Mouse (Mus musculus) limb, embryonic 12.5 days (tissue): Measurements from ENCODE around the gene Mmgt1. TPM values are rescaled to one million over a fixed set of nuclear protein-coding genes. Genes with fewer than 3 reads are reported as not detected.
A peak's percentile ranks its signal among the peaks of the same experiment; 100 is the strongest.

ENCODE experiments used
- ATAC-seq: fragments of 200-750 bp; cut with Nextera tagmentation; 2 replicates; pipeline ENCODE4 v1.8.0; 2017; ENCODE audit warnings: low read depth, moderate TSS enrichment; ENCODE audit not compliant: insufficient number of reproducible peaks, insufficient read depth, low FRiP score, low TSS enrichment
- H3K27ac ChIP-seq: fragments of 300-500 bp; sonication (generic); 2 replicates; pipeline ENCODE4 v1.5.1; 2016; ENCODE audit warnings: mild to moderate bottlenecking, moderate library complexity
- H3K27me3 ChIP-seq: fragments of 300-500 bp; sonication (generic); 2 replicates; pipeline ENCODE4 v1.6.1; 2016; ENCODE audit warnings: mild to moderate bottlenecking, moderate library complexity
- H3K36me3 ChIP-seq: fragments of 300-500 bp; sonication (generic); 2 replicates; pipeline ENCODE4 v1.6.1; 2016; ENCODE audit warnings: mild to moderate bottlenecking, moderate library complexity
- H3K4me1 ChIP-seq: fragments of 300-500 bp; sonication (generic); replicated peaks from 2 replicates; pipeline ENCODE4 v1.6.1; 2016
- H3K4me2 ChIP-seq: fragments of 300-500 bp; sonication (generic); 2 replicates; pipeline ENCODE4 v1.6.1; 2016; ENCODE audit warnings: mild to moderate bottlenecking, moderate library complexity
- H3K4me3 ChIP-seq: fragments of 300-500 bp; sonication (generic); replicated peaks from 2 replicates; pipeline ENCODE4 v1.5.1; 2016; ENCODE audit warnings: mild to moderate bottlenecking
- H3K9ac ChIP-seq: fragments of 300-500 bp; sonication (generic); replicated peaks from 2 replicates; pipeline ENCODE4 v1.6.1; 2016; ENCODE audit warnings: mild to moderate bottlenecking, moderate library complexity
- H3K9me3 ChIP-seq: fragments of 300-500 bp; sonication (generic); 2 replicates; pipeline ENCODE4 v1.6.1; 2016; ENCODE audit warnings: mild to moderate bottlenecking, moderate library complexity
- WGBS: fragments of 180-500 bp; shearing (Covaris S2); methylation state at CpG from one replicate; pipeline ENCODE4 v1.1.7; 2016; 5-methylcytosine and 5-hydroxymethylcytosine counted together
- polyA plus RNA-seq: library from polyadenylated mRNA; unstranded; fragments of >200 nt; fragmentation: Nextera tagmentation; extraction: Ambion mirVana; gene quantifications from 2 replicates; pipeline ENCODE4 v1.2.1, GENCODE M21; 2016

Mmgt1 gene
- polyA plus RNA-seq = 30.2 and 31.6 TPM in 2 replicates

- H3K27me3 ChIP-seq = no peaks in the 10 kb centered on the region; the same call in 1 of the 2 replicates
- H3K27ac ChIP-seq = peak within 1 kb of the TSS; percentile 75; the same call in 1 of the 2 replicates
- peaks cover 4% of the 10 kb centered on the region for H3K4me1 ChIP-seq
- no peaks in the 10 kb centered on the region for H3K36me3 ChIP-seq
- H3K9ac ChIP-seq = peak within 1 kb of the TSS; percentile 70
- H3K9me3 ChIP-seq = no peaks in the 10 kb centered on the region
- peak within 1 kb of the TSS; percentile 62 for H3K4me3 ChIP-seq
- peak within 1 kb of the TSS; percentile 56 for H3K4me2 ChIP-seq
- ATAC-seq = peak; percentile 99
- WGBS = 15% methylated on average over 44 of the region's 44 CpGs
These were observed at the start of gene Mmgt1 for GRCm38 (mm10) chrX:56597887-56598640. TSS of gene Mmgt1 (minus strand) at chrX:56598069.

GRCm38 (mm10) chrX:56640066-56640465 lies 42.2 kb upstream of the Mmgt1 start:
- no peaks in the 10 kb centered on the region for H3K27me3 ChIP-seq
- no peaks in the 10 kb centered on the region for H3K4me1 ChIP-seq
- ATAC-seq = no peak
- no peaks in the 10 kb centered on the region for H3K9me3 ChIP-seq
- H3K4me3 ChIP-seq = no peak overlapping the region
- no peak overlapping the region for H3K4me2 ChIP-seq
- whole genome bisulfite sequencing = 25% methylated on average over 1 of the region's 1 CpGs
- H3K27ac ChIP-seq = no peak overlapping the region
- no peaks in the 10 kb centered on the region for H3K36me3 ChIP-seq
- no peak overlapping the region for H3K9ac ChIP-seq

GRCm38 (mm10) chrX:56636185-56636584 lies 38.3 kb upstream of the Mmgt1 start:
- H3K4me2 ChIP-seq = no peak overlapping the region
- ATAC-seq = no peak
- WGBS = 80% methylated on average over 5 of the region's 5 CpGs

GRCm38 (mm10) chrX:56615236-56615635 lies 17.4 kb upstream of the Mmgt1 start:
- 83% methylated on average over 2 of the region's 2 CpGs for WGBS
- Histone ChIP-seq H3K27ac (no peak overlapping the region), H3K9ac (no peak overlapping the region), H3K27me3 (no peaks in the 10 kb centered on the region), H3K4me1 (peaks cover 8% of the 10 kb centered on the region; the same call in 1 of the 2 replicates), H3K9me3 (no peaks in the 10 kb centered on the region), H3K36me3 (no peaks in the 10 kb centered on the region), H3K4me2 (no peak overlapping the region), H3K4me3 (no peak overlapping the region)
- no peak for ATAC-seq

More at GRCm38 (mm10) chrX:56636185-56636584, 38.3 kb upstream of the Mmgt1 start:
- Histone ChIP-seq H3K9ac (no peak overlapping the region), H3K4me3 (no peak overlapping the region), H3K27me3 (no peaks in the 10 kb centered on the region), H3K27ac (no peak overlapping the region), H3K4me1 (no peaks in the 10 kb centered on the region), H3K9me3 (no peaks in the 10 kb centered on the region), H3K36me3 (no peaks in the 10 kb centered on the region)

- H3K9me3 ChIP-seq = no peaks in the 10 kb centered on the region
- peak overlapping the region; percentile 67; the same call in 1 of the 2 replicates for H3K27ac ChIP-seq
- H3K27me3 ChIP-seq = no peaks in the 10 kb centered on the region
- H3K4me1 ChIP-seq = peaks cover 8% of the 10 kb centered on the region; the same call in 1 of the 2 replicates
- peak overlapping the region; percentile 57 for H3K4me3 ChIP-seq
- 12% methylated on average over 13 of the region's 13 CpGs for WGBS
- ATAC-seq = no peak; the same call in 1 of the 2 replicates
- H3K4me2 ChIP-seq = peak overlapping the region; percentile 56
- peak overlapping the region; percentile 66 for H3K9ac ChIP-seq
- H3K36me3 ChIP-seq = no peaks in the 10 kb centered on the region
These were observed 12.4 kb upstream of the Mmgt1 start for GRCm38 (mm10) chrX:56610318-56610694.

GRCm38 (mm10) chrX:56609623-56610317 lies 11.9 kb upstream of the Mmgt1 start, which contains the start of gene Slc9a6:
TSS of gene Slc9a6 (plus strand) at chrX:56609757.
- H3K4me3 ChIP-seq = peak within 1 kb of the TSS; percentile 57
- no peaks in the 10 kb centered on the region for H3K9me3 ChIP-seq
- WGBS = 14% methylated on average over 43 of the region's 50 CpGs
- H3K27ac ChIP-seq = peak within 1 kb of the TSS; percentile 67
- peak within 1 kb of the TSS; percentile 66 for H3K9ac ChIP-seq
- peak; percentile 95 for ATAC-seq
- peak within 1 kb of the TSS; percentile 56 for H3K4me2 ChIP-seq
- no peaks in the 10 kb centered on the region for H3K27me3 ChIP-seq
- H3K4me1 ChIP-seq = peaks cover 8% of the 10 kb centered on the region; the same call in 1 of the 2 replicates
- H3K36me3 ChIP-seq = no peaks in the 10 kb centered on the region

- Histone ChIP-seq H3K4me3 (peak overlapping the region; percentile 57), H3K36me3 (no peaks in the 10 kb centered on the region), H3K27me3 (no peaks in the 10 kb centered on the region), H3K27ac (peak overlapping the region; percentile 53; the same call in 1 of the 2 replicates), H3K9me3 (no peaks in the 10 kb centered on the region), H3K9ac (no peak overlapping the region), H3K4me2 (peak overlapping the region; percentile 56), H3K4me1 (peaks cover 8% of the 10 kb centered on the region; the same call in 1 of the 2 replicates)
- 26% methylated on average over 7 of the region's 7 CpGs for WGBS
- ATAC-seq = peak; percentile 58; the same call in 1 of the 2 replicates
These were observed 11.4 kb upstream of the Mmgt1 start for GRCm38 (mm10) chrX:56609285-56609622.

- 83% methylated on average over 7 of the region's 7 CpGs for WGBS
- ATAC-seq = no peak
- H3K27me3 ChIP-seq = no peaks in the 10 kb centered on the region
- H3K27ac ChIP-seq = no peak overlapping the region
- no peak overlapping the region for H3K4me2 ChIP-seq
- no peaks in the 10 kb centered on the region for H3K9me3 ChIP-seq
- H3K4me1 ChIP-seq = peaks cover 8% of the 10 kb centered on the region; the same call in 1 of the 2 replicates
- H3K36me3 ChIP-seq = no peaks in the 10 kb centered on the region
- H3K9ac ChIP-seq = no peak overlapping the region
- H3K4me3 ChIP-seq = no peak overlapping the region
These were observed 9.3 kb upstream of the Mmgt1 start for GRCm38 (mm10) chrX:56607032-56607710.

GRCm38 (mm10) chrX:56606536-56606935 lies 8.7 kb upstream of the Mmgt1 start:
- H3K4me2 ChIP-seq = no peak overlapping the region
- H3K27ac ChIP-seq = no peak overlapping the region
- no peaks in the 10 kb centered on the region for H3K36me3 ChIP-seq
- no peaks in the 10 kb centered on the region for H3K9me3 ChIP-seq
- no peaks in the 10 kb centered on the region for H3K27me3 ChIP-seq
- ATAC-seq = no peak
- H3K4me1 ChIP-seq = peaks cover 8% of the 10 kb centered on the region; the same call in 1 of the 2 replicates
- WGBS = 68% methylated on average over 2 of the region's 2 CpGs
- H3K4me3 ChIP-seq = no peak overlapping the region
- H3K9ac ChIP-seq = no peak overlapping the region

- peak overlapping the region; percentile 56 for H3K4me2 ChIP-seq
- H3K27me3 ChIP-seq = no peaks in the 10 kb centered on the region; the same call in 1 of the 2 replicates
- H3K9ac ChIP-seq = peak overlapping the region; percentile 70
- 14% methylated on average over 25 of the region's 25 CpGs for WGBS
- H3K36me3 ChIP-seq = no peaks in the 10 kb centered on the region
- H3K4me1 ChIP-seq = peaks cover 4% of the 10 kb centered on the region
- ATAC-seq = peak; percentile 66
- H3K9me3 ChIP-seq = no peaks in the 10 kb centered on the region
- peak overlapping the region; percentile 75; the same call in 1 of the 2 replicates for H3K27ac ChIP-seq
- H3K4me3 ChIP-seq = peak overlapping the region; percentile 62
These were observed 516 bp downstream of the Mmgt1 start for GRCm38 (mm10) chrX:56597219-56597886.
